Mouse (Mus musculus) intestine, postnatal 0 days (tissue): ENCODE data around the gene Hmces. TPM values are rescaled to one million over a fixed set of nuclear protein-coding genes. Genes with fewer than 3 reads are reported as not detected.

Source experiments
- ATAC-seq: fragments of 200-750 bp; cut with Nextera tagmentation; 2 replicates; pipeline ENCODE4 v1.8.0; 2017; ENCODE audit warnings: mild to moderate bottlenecking, moderate TSS enrichment, moderate library complexity
- H3K27ac ChIP-seq: fragments of 300-500 bp; sonication (generic); 2 replicates; pipeline ENCODE4 v1.5.1; 2014; ENCODE audit warnings: mild to moderate bottlenecking, low read depth, low read length, moderate library complexity
- H3K27me3 ChIP-seq: fragments of 300-500 bp; sonication (generic); replicated peaks from 2 replicates; pipeline ENCODE4 v1.6.1; 2014; ENCODE audit warnings: low read length, mixed read lengths; ENCODE audit not compliant: control insufficient read depth, insufficient read depth
- H3K36me3 ChIP-seq: fragments of 300-500 bp; sonication (generic); 2 replicates; pipeline ENCODE4 v1.6.1; 2014; ENCODE audit warnings: mild to moderate bottlenecking, moderate library complexity; ENCODE audit not compliant: control insufficient read depth, insufficient read depth
- H3K4me1 ChIP-seq: fragments of 300-500 bp; sonication (generic); replicated peaks from 2 replicates; pipeline ENCODE4 v1.6.1; 2014; ENCODE audit warnings: antibody characterized with exemption, low read length, mixed read lengths; ENCODE audit not compliant: control insufficient read depth, insufficient read depth
- H3K4me2 ChIP-seq: fragments of 300-500 bp; sonication (generic); replicated peaks from 2 replicates; pipeline ENCODE4 v1.6.1; 2014; ENCODE audit warnings: low read depth, mild to moderate bottlenecking, moderate library complexity
- H3K4me3 ChIP-seq: fragments of 300-500 bp; sonication (generic); 2 replicates; pipeline ENCODE4 v1.5.1; 2014; ENCODE audit warnings: low read depth, low read length
- H3K9ac ChIP-seq: fragments of 300-500 bp; sonication (generic); 2 replicates; pipeline ENCODE4 v1.6.1; 2014; ENCODE audit warnings: mild to moderate bottlenecking, low read depth, low read length
- H3K9me3 ChIP-seq: fragments of 300-500 bp; sonication (generic); 2 replicates; pipeline ENCODE4 v1.6.1; 2016; ENCODE audit warnings: mixed run types; ENCODE audit not compliant: control insufficient read depth
- CTCF ChIP-seq: sonication (generic); IDR thresholded peaks from 2 replicates; pipeline ENCODE4 v1.5.1; 2016; ENCODE audit warnings: low read depth, mild to moderate bottlenecking, control low read depth, antibody characterized with exemption, moderate library complexity
- WGBS: fragments of 180-500 bp; shearing (Covaris S2); extraction: QIAGEN DNeasy Blood & Tissue Kit; methylation state at CpG from one replicate; pipeline ENCODE4 v1.1.7; 2014; 5-methylcytosine and 5-hydroxymethylcytosine counted together
- polyA plus RNA-seq: library from polyadenylated mRNA; unstranded; fragments of >200 nt; fragmentation: Nextera tagmentation; extraction: Ambion mirVana; gene quantifications from 2 replicates; pipeline ENCODE4 v1.2.1, GENCODE M21; 2015

Gene Hmces
- polyA plus RNA-seq, 1 experiment from 2014 or later, result 17.9 TPM

DNA sequence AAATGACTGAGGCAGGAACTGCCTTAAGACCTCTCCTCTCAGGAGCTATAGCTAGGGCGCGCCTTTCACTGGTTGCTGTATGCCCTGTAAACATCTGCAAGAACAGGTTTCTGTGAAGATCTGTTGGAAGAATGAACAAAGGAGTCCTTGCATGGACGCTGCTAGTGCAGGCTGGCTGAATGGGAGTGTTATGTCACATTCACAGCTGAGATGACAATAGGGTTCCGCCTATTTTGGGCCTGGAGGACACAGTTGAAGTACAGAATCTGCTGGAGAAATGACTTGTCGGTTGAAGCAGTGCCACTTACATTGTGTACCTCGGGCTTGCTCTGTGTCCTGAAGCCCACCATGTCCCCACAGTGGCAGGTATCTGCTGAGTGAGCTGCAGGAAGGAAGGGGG lies 4.6 kb upstream of the Hmces start:
- ATAC-seq, result no peak
- Histone ChIP-seq H3K4me3 (no peak overlapping the region), H3K9ac (no peak overlapping the region), H3K27me3 (no peaks in the 10 kb centered on the region), H3K4me1 (no peaks in the 10 kb centered on the region), H3K9me3 (no peaks in the 10 kb centered on the region), H3K27ac (0 out of 2 replicates have a peak overlapping the region, but pooled peaks have one; percentile 1), H3K36me3 (peaks cover 79% of the 10 kb centered on the region), H3K4me2 (no peak overlapping the region)
- no peak for TF ChIP-seq CTCF
- WGBS, result 92% methylated on average over 6 of the region's 6 CpGs

DNA sequence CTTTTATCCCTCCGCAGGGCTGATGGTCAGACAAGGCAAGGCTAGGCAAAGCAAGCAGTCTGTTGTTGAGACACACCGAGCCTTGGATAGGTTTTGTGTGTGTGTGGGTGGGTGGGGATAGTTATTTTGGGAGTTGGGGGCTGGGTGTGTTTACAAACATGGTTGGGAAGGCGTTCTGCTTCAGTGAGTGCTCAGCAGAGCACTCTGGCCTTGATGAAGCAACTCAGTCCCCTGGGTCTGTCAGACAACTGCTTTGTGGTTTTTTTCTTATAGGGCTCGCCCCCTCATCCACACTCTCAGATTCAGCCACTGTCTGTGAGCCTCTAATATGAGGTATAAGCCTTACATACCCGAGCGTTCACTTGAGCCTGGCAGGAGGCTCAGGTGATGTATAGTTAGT lies 2.2 kb upstream of the Hmces start:
- no peak for ATAC-seq
- Histone ChIP-seq H3K27me3 (no peaks in the 10 kb centered on the region), H3K4me2 (no peak overlapping the region), H3K27ac (no peak overlapping the region), H3K9ac (no peak overlapping the region), H3K36me3 (peaks cover 60% of the 10 kb centered on the region), H3K9me3 (no peaks in the 10 kb centered on the region), H3K4me3 (no peak overlapping the region), H3K4me1 (no peaks in the 10 kb centered on the region)
- TF ChIP-seq CTCF, result no peak
- WGBS, result 84% methylated on average over 6 of the region's 6 CpGs

DNA sequence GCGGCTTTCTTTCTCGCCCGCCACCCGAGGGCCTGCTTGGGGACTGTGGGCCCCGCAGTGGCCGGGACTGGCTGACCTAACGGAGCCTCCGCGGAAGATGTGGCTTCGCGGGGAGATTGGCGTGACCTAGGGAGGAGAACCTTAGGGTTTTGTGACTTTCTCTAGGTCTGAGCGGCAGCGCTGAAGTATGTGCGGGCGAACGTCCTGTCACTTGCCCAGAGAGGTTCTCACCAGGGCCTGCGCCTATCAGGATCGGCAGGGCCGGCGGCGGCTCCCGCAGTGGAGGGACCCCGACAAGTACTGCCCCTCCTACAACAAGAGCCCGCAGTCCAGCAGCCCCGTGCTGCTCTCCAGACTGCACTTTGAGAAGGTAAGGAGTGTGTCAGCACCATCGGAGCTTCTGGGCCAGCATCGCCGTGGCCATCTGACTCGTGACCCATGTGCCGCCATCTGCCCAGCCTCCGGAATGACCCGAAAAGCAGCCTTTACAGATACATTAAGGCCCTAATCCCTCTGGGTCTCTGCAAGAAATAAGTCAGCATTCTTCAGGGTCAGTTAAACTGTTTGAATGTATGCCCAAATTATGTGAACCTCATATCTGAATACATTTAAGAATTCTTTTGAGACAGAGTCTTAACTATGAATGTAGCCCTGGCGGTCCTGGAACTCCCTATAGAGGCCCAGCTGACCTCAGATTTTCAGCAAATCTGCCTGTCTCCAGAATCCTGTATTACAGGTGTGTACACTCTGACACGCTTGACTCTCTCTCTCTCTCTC lies 779 bp downstream of the Hmces start:
- no peaks in the 10 kb centered on the region for H3K27me3 ChIP-seq
- H3K9me3 ChIP-seq, result no peaks in the 10 kb centered on the region
- H3K4me2 ChIP-seq, result peak overlapping the region; percentile 82
- 5% methylated on average over 31 of the region's 35 CpGs for WGBS
- peaks cover 52% of the 10 kb centered on the region for H3K36me3 ChIP-seq
- TF ChIP-seq CTCF, result no peak
- H3K4me1 ChIP-seq, result no peaks in the 10 kb centered on the region
- H3K9ac ChIP-seq, result peak overlapping the region; percentile 71
- H3K4me3 ChIP-seq, result peak overlapping the region; percentile 63
- peak overlapping the region; percentile 29 for H3K27ac ChIP-seq
- peak; percentile 12; the same call in 1 of the 2 replicates for ATAC-seq

DNA sequence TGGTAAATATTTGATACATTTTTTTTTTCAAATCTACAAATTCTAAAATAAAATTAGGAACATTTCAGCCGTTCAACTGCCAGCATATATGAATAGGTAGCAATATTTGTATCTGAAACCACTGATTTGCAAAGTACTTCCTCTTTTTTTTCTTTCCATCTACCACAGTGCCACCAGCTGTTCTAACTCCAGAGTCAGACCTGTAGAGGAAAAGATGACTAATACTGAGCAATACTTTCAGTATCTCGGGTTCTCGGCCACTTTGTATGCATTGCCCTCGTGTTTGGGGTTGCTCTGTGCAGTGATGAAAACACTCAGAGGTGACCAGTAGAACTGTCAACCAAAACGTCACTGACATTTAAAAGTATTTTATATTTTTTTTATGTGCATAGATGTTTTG lies 2.2 kb downstream of the Hmces start:
- Histone ChIP-seq H3K4me1 (no peaks in the 10 kb centered on the region), H3K27ac (no peak overlapping the region), H3K4me2 (no peak overlapping the region), H3K27me3 (no peaks in the 10 kb centered on the region), H3K36me3 (peaks cover 39% of the 10 kb centered on the region), H3K9me3 (no peaks in the 10 kb centered on the region), H3K9ac (no peak overlapping the region), H3K4me3 (no peak overlapping the region)
- TF ChIP-seq CTCF, result no peak
- no peak for ATAC-seq
- 60% methylated on average over 5 of the region's 5 CpGs for WGBS

DNA sequence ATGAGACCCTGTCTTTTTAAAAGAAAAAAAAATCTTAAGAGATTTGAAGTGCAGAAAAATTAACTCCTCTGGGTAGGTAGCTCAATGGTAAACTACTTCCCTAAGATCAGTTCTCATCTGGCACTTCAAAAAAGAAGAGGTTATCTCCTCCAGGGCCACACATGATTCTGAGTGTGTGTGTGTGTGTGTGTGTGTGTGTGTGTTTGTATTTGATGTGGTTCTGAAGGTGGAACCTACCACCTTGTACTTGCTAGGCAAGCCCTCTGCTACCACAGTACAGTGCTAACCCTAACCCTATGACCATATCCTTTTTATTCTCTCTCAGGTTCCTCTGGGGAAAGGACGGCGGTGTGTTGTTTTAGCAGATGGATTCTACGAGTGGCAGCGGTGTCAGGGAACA lies 7.5 kb downstream of the Hmces start:
- no peak for ATAC-seq
- H3K9me3 ChIP-seq, result no peaks in the 10 kb centered on the region
- no peak for TF ChIP-seq CTCF
- no peak overlapping the region for H3K9ac ChIP-seq
- H3K36me3 ChIP-seq, result peaks cover 61% of the 10 kb centered on the region
- H3K4me3 ChIP-seq, result no peak overlapping the region
- H3K4me2 ChIP-seq, result no peak overlapping the region
- 93% methylated on average over 4 of the region's 4 CpGs for WGBS
- no peak overlapping the region for H3K27ac ChIP-seq
- no peaks in the 10 kb centered on the region for H3K4me1 ChIP-seq
- H3K27me3 ChIP-seq, result no peaks in the 10 kb centered on the region

DNA sequence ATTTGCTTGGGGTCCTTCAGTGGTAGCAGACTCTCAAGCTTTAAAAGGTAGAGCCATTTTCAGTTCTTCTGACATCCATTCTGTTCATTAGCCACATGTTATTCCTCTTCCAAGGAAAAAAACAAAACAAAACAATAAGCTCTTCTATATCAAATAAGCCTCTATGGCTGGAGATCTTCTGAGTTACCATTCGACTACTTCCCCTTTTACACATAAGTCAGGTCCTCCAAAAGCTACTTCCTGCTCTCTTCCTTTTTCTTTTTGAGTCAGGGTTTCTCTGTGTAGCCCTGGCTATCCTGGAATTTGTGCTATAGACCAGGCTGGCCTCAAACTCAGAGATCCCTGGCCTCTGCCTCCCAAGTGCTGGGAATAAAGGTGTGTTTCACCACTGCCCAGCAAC lies 9.9 kb downstream of the Hmces start:
- no peak for TF ChIP-seq CTCF
- Histone ChIP-seq H3K36me3 (peaks cover 45% of the 10 kb centered on the region), H3K9ac (no peak overlapping the region), H3K4me2 (no peak overlapping the region), H3K4me3 (no peak overlapping the region), H3K27me3 (no peaks in the 10 kb centered on the region), H3K4me1 (no peaks in the 10 kb centered on the region), H3K9me3 (no peaks in the 10 kb centered on the region), H3K27ac (no peak overlapping the region)
- 88% methylated on average over 1 of the region's 1 CpGs for WGBS
- ATAC-seq, result no peak
